Mouse (Mus musculus) limb, embryonic 15.5 days (tissue): ENCODE measurements around the gene Rap1gds1. TPM values are rescaled to one million over a fixed set of nuclear protein-coding genes. Genes with fewer than 3 reads are reported as not detected.

Experiments used
- ATAC-seq: fragments of 200-750 bp; cut with Nextera tagmentation; 2 replicates; pipeline ENCODE4 v1.8.0; 2017; ENCODE audit warnings: low read depth, moderate TSS enrichment; ENCODE audit not compliant: insufficient number of reproducible peaks, low FRiP score, low TSS enrichment
- H3K27ac ChIP-seq: fragments of 300-500 bp; sonication (generic); 2 replicates; pipeline ENCODE4 v1.5.1; 2015; ENCODE audit warnings: moderate library complexity, mild to moderate bottlenecking, inconsistent platforms
- H3K27me3 ChIP-seq: fragments of 300-500 bp; sonication (generic); 2 replicates; pipeline ENCODE4 v1.6.1; 2015; ENCODE audit warnings: inconsistent platforms
- H3K36me3 ChIP-seq: fragments of 300-500 bp; sonication (generic); 2 replicates; pipeline ENCODE4 v1.6.1; 2015; ENCODE audit warnings: inconsistent platforms
- H3K4me1 ChIP-seq: fragments of 300-500 bp; sonication (generic); 2 replicates; pipeline ENCODE4 v1.6.1; 2015; ENCODE audit warnings: inconsistent platforms
- H3K4me2 ChIP-seq: fragments of 300-500 bp; sonication (generic); 2 replicates; pipeline ENCODE4 v1.6.1; 2015; ENCODE audit warnings: mild to moderate bottlenecking, inconsistent platforms
- H3K4me3 ChIP-seq: fragments of 300-500 bp; sonication (generic); 2 replicates; pipeline ENCODE4 v1.5.1; 2015; ENCODE audit warnings: mild to moderate bottlenecking, inconsistent platforms
- H3K9ac ChIP-seq: fragments of 300-500 bp; sonication (generic); 2 replicates; pipeline ENCODE4 v1.6.1; 2015; ENCODE audit warnings: inconsistent platforms
- H3K9me3 ChIP-seq: fragments of 300-500 bp; sonication (generic); 2 replicates; pipeline ENCODE4 v1.6.1; 2016; ENCODE audit warnings: inconsistent platforms
- WGBS: fragments of 180-500 bp; shearing (Covaris S2); methylation state at CpG from one replicate; pipeline ENCODE4 v1.1.7; 2015; 5-methylcytosine and 5-hydroxymethylcytosine counted together
- polyA plus RNA-seq: library from polyadenylated mRNA; unstranded; fragments of >200 nt; fragmentation: Nextera tagmentation; extraction: Ambion mirVana; gene quantifications from 2 replicates; pipeline ENCODE4 v1.2.1, GENCODE M21; 2015

Rap1gds1 gene
- 51.3 and 53.3 TPM in 2 replicates for polyA plus RNA-seq

DNA sequence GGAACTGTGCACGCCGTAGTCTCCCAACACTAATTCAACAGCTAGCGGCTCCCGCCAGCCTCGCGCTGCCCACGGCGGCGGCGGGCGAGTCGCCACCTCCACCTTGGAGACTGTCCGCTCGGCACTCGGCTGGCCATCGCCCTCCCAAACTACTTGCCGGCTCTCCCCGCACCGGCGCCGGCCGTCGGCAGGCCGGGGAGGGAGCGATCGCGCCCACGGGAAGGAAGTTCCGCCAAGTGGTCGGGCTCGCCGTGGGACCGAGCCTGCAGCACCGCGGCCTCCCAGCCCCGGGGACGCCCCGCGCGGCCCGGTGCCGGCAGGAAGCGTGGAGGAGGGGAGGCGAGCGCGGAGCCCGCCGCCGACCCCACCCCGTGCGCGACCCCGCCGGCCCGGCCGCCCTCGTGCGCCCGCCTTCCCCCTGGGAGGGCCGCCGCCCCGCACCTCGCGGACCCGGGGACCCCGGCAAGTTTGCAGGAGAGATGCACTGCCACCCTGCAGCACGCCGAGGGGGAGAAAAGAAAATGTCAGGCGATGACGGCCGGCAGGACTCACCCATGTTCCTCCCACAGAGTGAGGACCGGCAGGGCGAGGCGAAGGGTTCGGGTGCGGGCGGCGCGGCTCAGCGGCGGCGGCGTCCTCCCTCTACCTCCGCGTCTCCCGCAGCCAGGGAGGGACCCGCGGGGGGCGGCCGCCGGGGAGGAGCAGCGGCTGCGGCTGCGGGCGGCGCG, at the start of gene Rap1gds1:
Gene Rap1gds1, minus strand, starts transcription at position 718 of the 728 bp plus-strand sequence.
- WGBS = under 1% methylated on average over 63 of the region's 97 CpGs

DNA sequence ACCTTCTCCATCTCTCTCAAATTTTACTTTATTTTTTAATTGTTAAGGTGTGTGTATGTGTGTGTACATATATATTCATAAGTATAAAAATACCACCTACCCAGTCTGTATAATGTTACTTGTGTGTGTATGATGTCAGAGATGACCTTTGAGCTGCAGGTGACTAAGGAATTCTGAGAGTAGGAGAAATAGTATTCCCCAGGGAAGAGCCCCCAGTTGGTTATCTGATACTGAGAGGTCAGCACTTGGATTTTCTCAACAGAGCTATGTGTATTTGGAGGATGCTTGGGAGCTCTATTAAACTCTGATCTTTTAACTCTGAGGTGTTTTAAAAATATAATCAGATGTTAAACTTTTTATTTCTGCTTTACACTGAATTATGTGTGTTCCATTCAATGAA, 43.4 kb upstream of the Rap1gds1 start:
- no peak for ATAC-seq
- Histone ChIP-seq H3K9me3 (no peaks in the 10 kb centered on the region), H3K27me3 (no peaks in the 10 kb centered on the region), H3K4me2 (no peak overlapping the region), H3K36me3 (no peaks in the 10 kb centered on the region), H3K9ac (no peak overlapping the region), H3K4me1 (no peaks in the 10 kb centered on the region), H3K4me3 (no peak overlapping the region), H3K27ac (no peak overlapping the region)

More for the DNA sequence above, at the start of gene Rap1gds1:
- Histone ChIP-seq H3K4me2 (peak within 1 kb of the TSS; percentile 94), H3K9me3 (no peaks in the 10 kb centered on the region), H3K9ac (peak within 1 kb of the TSS; percentile 95), H3K36me3 (no peaks in the 10 kb centered on the region), H3K4me1 (peaks cover 17% of the 10 kb centered on the region), H3K27ac (peak within 1 kb of the TSS; percentile 97), H3K4me3 (peak within 1 kb of the TSS; percentile 91), H3K27me3 (no peaks in the 10 kb centered on the region)
- peak; percentile 56 for ATAC-seq

DNA sequence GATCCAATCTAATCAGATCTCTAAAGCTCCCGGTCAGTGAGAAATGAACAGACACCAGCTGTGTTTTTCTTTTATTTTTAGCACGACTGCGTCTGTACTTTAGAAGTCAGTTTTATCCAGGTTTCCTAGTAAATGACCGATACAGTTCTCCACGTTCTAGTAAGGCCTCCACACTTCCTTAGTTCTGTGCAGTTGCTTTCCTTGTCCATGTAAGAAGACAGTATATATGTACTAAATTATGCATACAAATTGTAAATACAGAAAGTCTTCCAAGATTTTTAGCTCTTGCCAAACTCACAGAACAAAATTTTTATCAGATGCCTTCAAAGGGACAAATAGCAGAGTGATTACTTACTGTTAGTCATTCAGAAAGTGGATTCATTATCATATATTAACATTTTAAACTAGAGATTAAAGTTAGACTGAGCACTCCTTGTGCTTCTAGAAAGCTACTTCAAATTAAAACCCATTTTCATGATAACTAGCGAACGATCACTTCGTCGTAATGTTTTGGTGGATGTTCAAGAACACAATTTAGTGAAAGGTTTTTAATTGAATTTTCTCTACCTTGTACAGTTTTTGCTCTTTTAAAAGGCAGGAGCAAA, 41.8 kb upstream of the Rap1gds1 start:
- no peak overlapping the region for H3K27ac ChIP-seq
- no peak overlapping the region for H3K9ac ChIP-seq
- no peak for ATAC-seq
- H3K4me1 ChIP-seq = no peaks in the 10 kb centered on the region
- 81% methylated on average over 9 of the region's 9 CpGs for WGBS
- no peak overlapping the region for H3K4me3 ChIP-seq
- H3K36me3 ChIP-seq = no peaks in the 10 kb centered on the region
- no peaks in the 10 kb centered on the region for H3K9me3 ChIP-seq
- H3K27me3 ChIP-seq = no peaks in the 10 kb centered on the region
- H3K4me2 ChIP-seq = no peak overlapping the region

DNA sequence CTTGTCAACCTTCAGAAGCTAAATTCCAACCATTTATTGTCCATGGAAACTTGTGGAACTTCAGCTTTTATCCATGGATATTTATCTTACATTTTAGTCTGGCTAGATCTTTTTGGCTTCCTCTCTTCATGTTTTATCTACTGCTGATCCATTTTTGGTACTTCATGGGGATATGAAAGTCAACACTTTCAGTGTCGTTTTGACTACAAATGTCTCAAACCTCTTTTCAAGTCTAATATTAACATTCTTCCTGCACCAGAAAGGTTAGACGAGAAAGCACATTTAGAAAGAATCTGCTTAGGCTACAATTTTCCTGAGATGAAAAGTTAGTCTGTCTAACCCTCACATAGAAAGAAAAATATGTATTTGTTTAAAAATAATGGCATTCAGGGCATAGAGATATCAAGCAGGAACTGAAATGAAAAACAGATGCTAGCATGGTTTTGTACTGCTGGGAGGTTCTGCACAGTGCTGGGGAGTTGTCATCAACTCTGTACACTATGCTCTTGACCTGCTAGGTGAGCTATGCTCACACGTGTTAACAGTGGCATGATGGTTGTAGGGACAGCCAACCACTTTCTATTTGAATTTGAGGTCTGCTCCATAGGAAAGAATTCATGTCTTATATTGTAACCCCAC, 37.5 kb upstream of the Rap1gds1 start:
- H3K4me2 ChIP-seq = no peak overlapping the region
- H3K9me3 ChIP-seq = no peaks in the 10 kb centered on the region
- H3K4me3 ChIP-seq = no peak overlapping the region
- H3K4me1 ChIP-seq = no peaks in the 10 kb centered on the region
- 52% methylated on average over 3 of the region's 3 CpGs for WGBS
- no peaks in the 10 kb centered on the region for H3K27me3 ChIP-seq
- ATAC-seq = no peak
- H3K9ac ChIP-seq = no peak overlapping the region
- no peaks in the 10 kb centered on the region for H3K36me3 ChIP-seq
- H3K27ac ChIP-seq = no peak overlapping the region

DNA sequence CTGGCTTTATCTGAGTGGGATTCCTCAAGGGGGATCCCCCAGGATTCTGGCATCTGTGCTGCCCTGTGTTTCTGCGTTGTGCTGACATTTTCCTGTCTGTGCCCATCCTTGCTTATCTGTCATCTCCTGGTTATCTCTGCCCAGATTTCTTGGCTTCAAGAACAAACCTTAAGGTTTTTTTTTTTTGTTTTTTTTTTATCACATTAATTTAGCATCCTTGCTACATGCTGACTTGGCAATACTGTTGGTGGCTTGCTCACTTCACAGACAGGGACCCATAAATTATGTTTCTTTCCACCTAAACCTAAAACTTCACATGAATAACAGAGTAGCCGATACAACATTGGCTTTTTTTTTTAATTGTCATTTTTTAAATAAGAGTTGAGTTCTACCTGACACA, 36.9 kb upstream of the Rap1gds1 start:
- Histone ChIP-seq H3K36me3 (no peaks in the 10 kb centered on the region), H3K4me1 (no peaks in the 10 kb centered on the region)

DNA sequence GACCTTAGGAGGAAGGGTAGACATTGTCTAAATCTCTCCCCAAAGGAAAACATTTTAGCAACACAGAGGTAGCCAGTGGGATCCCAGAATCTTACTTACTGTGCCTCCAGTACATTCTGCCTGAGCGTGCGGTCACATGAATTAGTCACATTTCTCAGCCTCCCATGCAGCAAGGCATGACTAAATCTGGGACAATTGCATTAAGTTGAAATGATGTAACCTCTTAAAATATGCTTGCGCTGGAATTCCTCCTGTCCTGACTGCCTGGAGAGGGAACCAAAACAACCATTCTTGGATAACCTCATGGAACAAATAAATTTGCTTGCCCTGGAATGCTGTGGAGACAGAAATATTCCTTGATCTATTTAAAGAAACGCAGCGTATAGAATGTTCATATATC, 33.2 kb upstream of the Rap1gds1 start:
- no peaks in the 10 kb centered on the region for H3K27me3 ChIP-seq
- H3K4me2 ChIP-seq = no peak overlapping the region
- no peaks in the 10 kb centered on the region for H3K4me1 ChIP-seq
- H3K4me3 ChIP-seq = no peak overlapping the region
- H3K36me3 ChIP-seq = no peaks in the 10 kb centered on the region
- no peak overlapping the region for H3K27ac ChIP-seq
- no peak overlapping the region for H3K9ac ChIP-seq
- H3K9me3 ChIP-seq = no peaks in the 10 kb centered on the region
- 63% methylated on average over 5 of the region's 5 CpGs for WGBS
- no peak for ATAC-seq

More for the DNA sequence above, 36.9 kb upstream of the Rap1gds1 start:
- Histone ChIP-seq H3K4me2 (no peak overlapping the region), H3K9me3 (no peaks in the 10 kb centered on the region), H3K4me3 (no peak overlapping the region), H3K27ac (no peak overlapping the region), H3K27me3 (no peaks in the 10 kb centered on the region), H3K9ac (no peak overlapping the region)
- WGBS = 78% methylated on average over 2 of the region's 2 CpGs
- no peak for ATAC-seq

DNA sequence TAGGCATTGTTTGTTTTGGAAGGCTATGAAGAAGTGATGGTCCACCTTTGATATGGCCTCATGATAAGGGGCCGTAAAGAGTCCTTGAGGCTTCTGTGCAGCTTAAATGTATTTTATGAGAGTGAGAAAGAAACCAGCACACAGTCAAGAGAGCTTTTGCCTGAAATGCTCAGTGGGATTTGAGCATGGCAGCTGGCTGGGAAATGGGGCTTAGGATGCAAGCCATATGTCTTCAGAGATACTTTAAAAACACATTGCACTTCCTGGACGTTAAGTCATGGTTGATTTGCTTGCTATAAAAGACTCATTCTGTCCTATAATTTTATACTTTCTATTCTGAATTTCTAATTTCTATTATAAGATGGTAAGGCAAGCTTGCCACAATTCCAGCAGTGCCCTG, 28.9 kb upstream of the Rap1gds1 start:
- no peak for ATAC-seq
- Histone ChIP-seq H3K4me1 (no peaks in the 10 kb centered on the region), H3K4me2 (no peak overlapping the region), H3K27ac (no peak overlapping the region), H3K9me3 (no peaks in the 10 kb centered on the region), H3K27me3 (no peaks in the 10 kb centered on the region), H3K36me3 (no peaks in the 10 kb centered on the region), H3K9ac (no peak overlapping the region), H3K4me3 (no peak overlapping the region)
- 65% methylated on average over 2 of the region's 2 CpGs for WGBS

DNA sequence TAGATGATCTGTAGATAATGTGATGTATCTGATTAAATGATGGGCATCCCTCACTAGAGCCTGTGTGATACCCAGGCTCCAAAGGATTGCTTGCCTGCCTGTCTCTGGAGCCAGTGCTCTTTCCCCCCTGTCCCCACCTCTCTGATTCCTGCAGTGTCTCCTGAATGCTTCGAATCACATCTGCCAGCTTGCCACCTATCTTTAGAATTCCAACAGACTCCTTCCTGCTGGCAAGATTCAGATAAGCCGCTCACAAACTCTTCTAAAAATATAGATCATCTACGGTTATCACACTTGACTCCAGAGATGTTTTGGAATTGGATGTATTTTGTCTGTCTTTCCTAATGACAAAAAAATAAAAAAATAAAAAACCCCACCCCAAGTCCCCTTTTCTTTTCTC, 28.3 kb upstream of the Rap1gds1 start:
- Histone ChIP-seq H3K27ac (no peak overlapping the region), H3K9me3 (no peaks in the 10 kb centered on the region), H3K4me3 (no peak overlapping the region), H3K36me3 (no peaks in the 10 kb centered on the region), H3K4me2 (no peak overlapping the region), H3K4me1 (no peaks in the 10 kb centered on the region), H3K9ac (no peak overlapping the region), H3K27me3 (no peaks in the 10 kb centered on the region)
- WGBS = 80% methylated on average over 3 of the region's 3 CpGs
- no peak for ATAC-seq

DNA sequence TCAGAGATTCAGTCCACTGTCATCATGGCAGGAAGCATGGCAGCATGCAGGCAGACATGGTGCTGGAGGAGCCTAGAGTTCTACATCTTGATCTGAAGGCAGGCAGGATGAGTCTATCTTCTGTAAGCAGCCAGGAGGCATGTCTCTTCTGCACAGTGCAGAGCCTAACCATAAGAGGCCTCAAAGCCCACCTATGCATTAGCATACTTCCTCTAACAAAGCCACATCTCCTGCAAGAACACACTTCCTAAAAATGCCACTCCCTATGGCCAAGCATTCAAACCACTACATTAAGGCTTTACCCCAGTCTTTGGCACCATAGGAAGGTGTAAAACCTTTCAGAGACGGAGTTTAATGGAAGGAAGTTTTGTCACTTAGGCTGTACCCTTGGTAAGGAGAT, 26.9 kb upstream of the Rap1gds1 start:
- no peak overlapping the region for H3K27ac ChIP-seq
- ATAC-seq = no peak
- no peaks in the 10 kb centered on the region for H3K4me1 ChIP-seq
- H3K9me3 ChIP-seq = no peaks in the 10 kb centered on the region
- no peak overlapping the region for H3K4me3 ChIP-seq
- 75% methylated on average over 1 of the region's 1 CpGs for WGBS
- no peaks in the 10 kb centered on the region for H3K36me3 ChIP-seq
- H3K27me3 ChIP-seq = no peaks in the 10 kb centered on the region
- no peak overlapping the region for H3K9ac ChIP-seq
- no peak overlapping the region for H3K4me2 ChIP-seq

DNA sequence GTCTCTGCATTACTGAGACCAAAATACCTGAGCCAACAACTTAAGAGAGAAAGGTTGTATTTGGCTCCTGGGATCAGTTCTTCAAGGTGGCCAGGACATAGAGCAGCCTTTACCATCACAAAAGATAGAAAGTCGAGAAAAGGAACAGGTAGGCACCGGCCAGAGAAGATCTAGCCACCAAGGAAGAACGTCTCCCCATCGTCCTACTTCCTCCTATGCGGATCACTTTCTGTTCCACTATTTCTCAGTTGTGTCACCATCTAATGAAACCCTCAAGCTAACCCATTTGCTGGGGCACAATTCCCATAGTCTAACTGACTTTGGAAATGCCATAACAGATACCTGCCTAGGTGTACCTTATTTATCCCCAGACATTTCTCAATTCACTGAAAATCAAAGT, 24.3 kb upstream of the Rap1gds1 start:
- 89% methylated on average over 5 of the region's 5 CpGs for WGBS
- Histone ChIP-seq H3K4me2 (no peak overlapping the region), H3K4me1 (no peaks in the 10 kb centered on the region), H3K4me3 (no peak overlapping the region), H3K27me3 (no peaks in the 10 kb centered on the region), H3K36me3 (no peaks in the 10 kb centered on the region), H3K9ac (no peak overlapping the region), H3K9me3 (no peaks in the 10 kb centered on the region), H3K27ac (no peak overlapping the region)
- no peak for ATAC-seq

DNA sequence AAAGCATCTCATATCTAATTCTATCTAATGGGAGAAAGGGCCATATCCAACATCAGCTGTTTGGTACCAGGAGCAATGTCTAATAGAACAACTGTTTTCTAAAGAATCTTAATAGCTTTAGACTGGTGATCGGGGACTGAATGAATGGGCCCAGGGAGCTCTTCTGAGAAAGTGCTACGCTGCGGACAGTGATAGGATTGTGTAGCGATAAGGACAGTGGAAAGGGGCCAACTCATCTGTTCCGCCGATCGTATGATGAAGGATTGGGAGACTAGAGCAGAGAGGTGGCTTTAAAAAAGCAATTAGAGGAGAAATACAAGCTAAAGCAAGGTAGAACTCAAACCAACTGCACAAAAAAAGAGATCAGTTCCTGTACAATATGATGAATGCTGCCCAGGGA, 20.9 kb upstream of the Rap1gds1 start:
- 91% methylated on average over 7 of the region's 7 CpGs for WGBS

DNA sequence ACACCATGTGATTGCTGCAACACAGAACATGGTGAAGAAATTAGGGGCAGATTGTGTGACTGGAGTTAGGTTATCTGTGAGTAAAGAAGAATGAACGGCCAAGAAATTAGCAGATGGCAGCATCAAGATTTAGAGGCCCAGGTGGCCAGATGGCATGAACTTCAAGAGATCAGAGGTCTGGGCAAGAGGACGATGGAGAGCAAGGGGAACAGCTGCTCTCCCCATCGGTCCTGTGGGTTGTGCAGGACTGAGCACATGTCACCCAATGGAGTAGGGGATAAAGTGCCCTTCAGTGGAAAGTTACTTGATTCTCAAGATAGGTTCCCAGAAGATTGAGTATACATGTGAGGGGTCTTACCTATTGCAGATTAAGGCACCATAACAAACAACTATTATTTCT, 13.5 kb upstream of the Rap1gds1 start:
- H3K27me3 ChIP-seq = no peaks in the 10 kb centered on the region
- no peak overlapping the region for H3K4me2 ChIP-seq
- H3K9ac ChIP-seq = no peak overlapping the region
- WGBS = 78% methylated on average over 3 of the region's 3 CpGs
- ATAC-seq = no peak
- H3K36me3 ChIP-seq = no peaks in the 10 kb centered on the region
- 0 out of 2 replicates have a peak, but pooled peaks cover 4% of the 10 kb centered on the region for H3K9me3 ChIP-seq
- no peaks in the 10 kb centered on the region for H3K4me1 ChIP-seq
- no peak overlapping the region for H3K27ac ChIP-seq
- no peak overlapping the region for H3K4me3 ChIP-seq

More for the DNA sequence above, 20.9 kb upstream of the Rap1gds1 start:
- Histone ChIP-seq H3K9me3 (no peaks in the 10 kb centered on the region), H3K4me1 (no peaks in the 10 kb centered on the region), H3K36me3 (no peaks in the 10 kb centered on the region), H3K4me2 (no peak overlapping the region), H3K4me3 (no peak overlapping the region), H3K9ac (no peak overlapping the region), H3K27me3 (no peaks in the 10 kb centered on the region), H3K27ac (no peak overlapping the region)
- ATAC-seq = no peak
